Mouse (Mus musculus) MEL-GATA-1-ER (cell line): ENCODE data around the gene Snrpg.
"Not testable (repeated sequence)": the region's sequence is repeated elsewhere in the genome, so short reads cannot be mapped to it uniquely, and the experiment has no call there.

Source experiments
- DNase-seq: peaks from one replicate; pipeline ENCODE4 v3.0.0-alpha.2; 2012; ENCODE audit warnings: low read depth; ENCODE audit errors: extremely low read depth

Snrpg gene

DNA sequence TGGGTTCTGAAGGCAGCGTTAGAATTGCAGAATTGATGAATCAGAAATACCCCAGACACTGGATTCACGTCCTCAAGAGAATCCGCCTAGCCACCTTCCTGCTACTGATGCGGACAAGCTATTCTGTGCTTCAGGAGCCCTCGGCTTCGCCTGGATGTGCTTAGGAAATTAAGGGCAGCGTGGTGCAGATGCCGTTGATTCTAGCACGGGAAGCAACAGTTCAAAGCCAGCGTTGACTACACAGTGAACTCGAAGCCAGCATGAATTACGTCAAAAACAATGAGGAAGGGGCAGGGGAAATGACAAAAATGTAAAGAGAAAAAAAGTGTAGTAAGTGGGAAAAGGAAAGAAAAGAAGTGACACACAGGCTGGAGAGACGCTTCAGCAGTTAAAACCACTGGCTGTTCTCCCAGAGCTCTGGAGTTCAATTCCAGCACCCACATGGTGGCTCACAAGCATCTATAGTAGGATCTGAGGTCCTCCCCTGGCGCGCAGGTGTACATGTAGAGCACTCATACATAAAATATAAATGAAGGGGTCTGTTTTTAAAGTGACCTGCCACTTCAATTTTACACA is at the start of gene Snrpg:
Gene Snrpg (plus strand): TSS at position 541 of the 576 bp plus-strand sequence.
- DNase-seq, result no peak

DNA sequence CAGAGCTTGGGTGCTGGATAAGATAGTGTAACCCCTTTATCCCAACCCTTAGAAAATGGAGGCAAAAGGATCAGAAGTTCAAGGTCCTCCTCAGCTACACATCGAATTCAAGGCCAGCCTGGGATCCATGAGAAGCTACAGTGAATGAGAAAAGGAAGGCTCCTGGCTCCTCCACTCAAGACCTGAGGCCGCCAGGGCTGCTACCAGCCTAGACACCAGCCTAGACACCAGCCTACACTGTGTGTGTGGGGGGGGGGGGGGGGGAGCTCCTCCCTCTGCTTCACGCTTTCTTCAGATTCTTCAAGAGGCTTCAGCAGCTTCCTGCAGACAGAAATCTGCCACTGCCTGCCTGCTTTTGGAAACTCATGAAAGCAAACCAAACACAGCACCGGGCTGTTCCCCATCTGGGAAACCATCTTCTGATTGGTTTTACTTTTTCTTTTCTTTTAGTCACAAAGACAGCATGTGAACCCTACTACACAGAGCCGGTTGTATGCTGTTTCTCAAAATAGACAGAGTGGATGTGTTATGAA is 49.0 kb upstream of the Snrpg start:
- DNase-seq, result no peak

DNA sequence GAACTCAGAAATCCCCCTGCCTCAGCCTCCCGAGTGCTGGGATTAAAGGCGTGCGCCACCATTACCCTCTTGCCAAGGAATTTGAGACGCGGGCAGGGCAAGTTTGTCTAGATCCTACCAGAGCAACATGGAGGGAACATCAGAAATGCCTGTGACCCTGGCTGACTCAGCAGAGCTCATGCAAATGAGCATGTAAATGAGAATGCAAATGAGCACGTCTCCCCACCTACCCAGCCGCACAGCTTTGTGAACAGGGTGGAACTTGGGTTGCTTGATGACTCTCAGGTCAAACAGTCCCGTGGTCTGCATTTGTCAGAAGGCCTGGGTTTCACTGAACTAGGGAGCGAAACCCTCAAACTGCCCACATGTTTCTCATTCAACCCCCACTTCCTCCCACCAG is 48.1 kb upstream of the Snrpg start:
- DNase-seq, result no peak

DNA sequence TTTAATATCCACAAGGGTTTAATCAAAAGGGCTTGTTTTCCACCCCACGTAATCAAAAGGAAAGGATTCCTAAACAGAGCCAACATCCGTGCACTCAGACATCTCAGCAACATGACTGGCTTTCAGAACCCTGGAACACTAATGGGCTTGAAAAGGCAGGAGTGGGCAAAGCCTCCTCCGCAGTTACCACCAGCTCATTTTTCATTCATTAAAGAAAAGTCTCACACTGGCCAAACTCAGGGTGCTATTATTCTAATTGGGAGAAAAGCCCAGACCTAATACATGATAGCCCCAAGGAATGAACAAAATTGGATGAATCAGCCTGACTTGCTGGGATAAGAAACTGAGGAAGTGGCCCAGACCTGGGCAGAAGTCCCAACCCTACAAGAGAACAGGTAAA is 46.7 kb upstream of the Snrpg start:
- no peak for DNase-seq

DNA sequence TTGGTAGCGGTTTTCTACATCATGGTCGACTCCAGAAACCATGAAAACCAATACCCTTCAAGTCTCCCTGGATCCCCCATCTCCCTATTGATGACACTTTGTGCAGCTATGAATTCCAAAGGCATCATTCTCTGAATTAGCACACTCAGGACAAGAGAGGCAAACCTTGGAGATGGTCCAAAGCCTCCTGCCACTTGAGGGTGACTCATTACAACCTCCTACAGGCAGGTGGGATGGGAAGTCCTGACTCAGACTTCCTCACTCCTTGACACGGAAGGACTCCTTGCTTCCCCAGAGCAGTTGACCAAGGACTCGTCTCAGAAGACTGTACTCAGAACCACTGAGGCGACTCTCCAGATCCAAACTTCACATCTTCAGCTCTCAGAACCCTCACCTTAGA is 45.5 kb upstream of the Snrpg start:
- no peak for DNase-seq

DNA sequence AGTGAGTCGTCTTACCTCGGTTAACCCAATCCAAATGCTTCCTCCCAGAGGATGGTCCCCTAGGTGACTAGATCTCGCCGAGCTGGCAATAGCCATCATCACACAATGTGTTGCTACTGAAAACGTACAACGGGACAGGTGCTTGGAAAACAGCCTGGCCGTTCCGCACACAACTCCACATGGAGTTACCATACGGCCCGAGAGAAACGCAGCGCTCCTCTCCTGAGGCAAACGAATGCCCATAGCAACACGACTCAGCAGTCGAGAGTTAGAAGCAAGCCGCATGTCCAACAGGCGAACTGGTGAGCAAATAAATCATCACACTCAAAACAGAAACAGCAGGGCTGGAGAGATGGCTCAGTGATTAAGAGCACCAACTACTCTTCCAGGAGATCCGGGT is 44.2 kb upstream of the Snrpg start:
- no peak for DNase-seq

DNA sequence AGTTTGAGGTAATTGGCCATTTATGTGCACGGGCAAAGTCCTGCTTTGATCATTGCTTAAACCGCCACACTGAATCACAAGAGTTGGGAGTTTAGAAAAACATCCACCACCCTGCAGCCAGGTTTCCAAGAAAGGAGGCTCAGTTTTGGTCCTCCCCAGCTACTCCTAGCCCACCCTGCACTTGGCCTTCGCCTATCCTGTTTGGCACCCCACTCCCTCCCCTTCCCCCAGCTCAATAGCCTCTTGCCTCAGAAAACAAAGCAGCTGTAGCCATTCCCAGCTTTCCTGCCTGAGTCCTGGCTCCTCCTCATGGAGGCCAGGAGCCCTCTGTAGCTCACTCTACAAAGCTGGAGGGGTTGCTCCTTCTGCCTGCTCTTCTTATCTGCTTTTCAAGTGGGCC is 42.7 kb upstream of the Snrpg start:
- DNase-seq, result no peak

DNA sequence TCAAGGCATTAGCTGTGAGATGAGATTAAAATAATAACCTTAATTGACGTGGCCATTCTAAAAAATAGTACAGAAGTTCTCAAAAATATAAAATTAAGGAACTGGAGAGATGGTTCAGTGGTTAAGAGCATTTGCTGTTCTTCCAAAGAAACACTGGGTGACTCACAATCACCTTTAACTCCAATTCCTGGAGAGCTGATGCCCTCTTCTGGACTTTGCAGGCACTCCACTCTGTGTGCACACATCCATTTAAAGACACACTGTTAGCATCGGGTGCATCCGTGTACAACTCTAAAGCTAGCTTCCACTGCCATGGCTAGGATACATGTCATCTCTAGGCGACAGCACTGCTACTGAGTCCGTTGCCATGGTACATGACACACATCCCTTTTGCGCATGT is 41.2 kb upstream of the Snrpg start:
- peak; percentile 19 for DNase-seq

DNA sequence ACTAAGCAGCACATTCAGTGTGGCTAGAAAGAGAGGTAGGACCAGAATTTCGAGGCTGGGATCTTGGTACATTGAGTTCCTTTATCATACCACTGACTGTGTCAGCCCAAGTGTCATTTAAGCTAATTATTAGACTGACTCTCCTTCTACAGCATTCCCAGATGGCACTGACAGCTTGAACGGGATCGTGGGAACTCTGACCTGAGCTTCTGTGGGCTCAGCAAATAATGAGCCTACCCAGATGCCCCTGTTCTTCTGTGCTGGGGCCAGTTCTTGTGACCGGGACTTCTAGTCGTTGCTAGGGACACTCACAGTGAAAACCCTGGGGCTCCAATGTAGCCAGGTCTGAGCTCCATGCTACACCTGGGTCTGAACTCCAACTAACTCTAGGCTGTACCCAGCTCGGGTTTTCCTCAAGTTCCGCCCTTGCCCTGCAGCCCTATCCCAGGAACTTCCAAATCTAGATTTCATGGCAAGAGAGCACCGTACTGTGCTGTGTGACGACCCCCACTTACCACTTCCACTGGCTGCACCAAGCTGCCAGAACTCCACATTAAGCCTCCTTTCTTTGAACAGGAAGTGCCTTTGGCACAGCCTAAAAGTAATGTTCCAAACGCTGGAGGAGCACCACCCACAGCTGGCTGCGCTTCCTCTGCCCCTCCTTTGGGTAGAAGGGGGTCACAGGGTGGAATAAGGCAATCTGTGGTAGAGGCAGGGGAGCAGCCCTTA is 35.8 kb upstream of the Snrpg start:
- DNase-seq, result no peak

DNA sequence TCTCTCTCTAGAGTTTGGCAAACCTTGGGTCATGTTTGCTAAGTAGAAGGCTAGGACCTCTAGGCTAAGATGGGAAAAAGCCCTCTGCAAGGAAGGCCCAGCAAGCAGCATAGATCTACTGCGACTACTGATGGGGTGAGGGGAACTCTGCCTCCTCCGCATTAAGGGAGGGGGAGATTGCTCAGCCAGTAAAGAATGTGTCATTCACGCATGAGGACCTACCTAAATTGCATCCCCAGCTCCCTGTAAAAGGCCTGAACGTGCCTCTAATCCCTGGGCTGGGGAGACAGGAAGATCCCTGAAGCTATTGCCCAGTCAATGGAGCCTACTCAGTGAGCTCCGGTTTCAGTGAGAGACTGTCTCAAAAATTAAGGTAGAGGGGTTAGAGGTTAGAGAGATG is 35.2 kb upstream of the Snrpg start:
- DNase-seq, result no peak

DNA sequence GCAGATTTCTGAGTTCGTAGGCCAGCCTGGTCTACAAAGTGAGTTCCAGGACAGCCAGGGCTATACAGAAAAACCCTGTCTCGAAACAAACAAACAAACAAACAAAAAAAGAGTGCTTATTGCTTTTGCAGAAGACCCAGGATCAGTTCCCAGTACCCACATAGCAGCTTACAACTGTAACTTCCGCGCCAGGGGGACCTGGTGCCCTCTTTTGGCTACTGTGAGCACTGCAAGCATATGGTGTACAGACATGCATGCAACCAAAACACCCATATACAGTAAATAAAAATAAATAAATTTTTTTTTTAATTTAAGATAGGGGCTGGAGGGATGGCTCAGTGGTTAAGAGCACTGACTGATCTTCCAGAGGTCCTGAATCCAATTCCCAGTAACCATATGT is 34.8 kb upstream of the Snrpg start:
- DNase-seq, result not testable (repeated sequence)

DNA sequence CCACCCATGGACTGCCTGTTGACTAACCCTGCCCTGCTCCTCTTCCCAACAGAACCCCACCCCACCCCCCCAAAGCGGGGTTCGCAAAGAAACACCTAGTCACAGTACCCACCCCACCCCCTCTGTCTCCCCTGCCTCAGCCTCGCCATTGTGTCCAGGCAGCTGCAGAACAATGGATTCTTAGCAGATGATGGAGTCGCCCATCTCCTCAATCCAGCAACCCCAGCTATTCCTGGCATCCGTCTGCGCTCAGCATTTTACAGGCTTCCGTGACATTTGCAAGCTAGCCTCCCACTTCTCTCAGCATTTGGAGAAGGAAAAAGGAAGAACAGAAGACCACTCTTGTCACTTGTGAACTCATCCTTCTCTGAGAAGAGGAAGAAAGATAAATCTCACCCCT is 27.4 kb upstream of the Snrpg start:
- DNase-seq, result no peak

DNA sequence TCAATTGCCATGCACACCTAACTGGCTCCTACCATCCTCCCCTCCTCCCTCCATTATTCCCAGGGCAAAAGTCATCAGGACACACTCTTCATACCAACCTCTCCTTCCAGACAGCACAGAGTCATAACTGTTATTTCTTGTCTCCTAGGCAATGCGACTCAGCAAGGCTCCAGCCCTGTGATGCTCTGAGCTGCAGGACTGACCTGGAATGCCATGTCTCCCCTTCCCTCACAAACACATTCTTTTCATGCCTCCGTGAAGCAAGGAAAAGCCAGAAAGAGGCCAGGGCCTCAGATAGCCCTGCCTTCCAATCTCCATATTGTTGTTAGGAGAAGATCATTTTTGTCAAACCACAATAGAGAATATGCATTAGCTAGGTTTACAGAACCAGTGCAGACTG is 25.0 kb upstream of the Snrpg start:
- DNase-seq, result no peak

DNA sequence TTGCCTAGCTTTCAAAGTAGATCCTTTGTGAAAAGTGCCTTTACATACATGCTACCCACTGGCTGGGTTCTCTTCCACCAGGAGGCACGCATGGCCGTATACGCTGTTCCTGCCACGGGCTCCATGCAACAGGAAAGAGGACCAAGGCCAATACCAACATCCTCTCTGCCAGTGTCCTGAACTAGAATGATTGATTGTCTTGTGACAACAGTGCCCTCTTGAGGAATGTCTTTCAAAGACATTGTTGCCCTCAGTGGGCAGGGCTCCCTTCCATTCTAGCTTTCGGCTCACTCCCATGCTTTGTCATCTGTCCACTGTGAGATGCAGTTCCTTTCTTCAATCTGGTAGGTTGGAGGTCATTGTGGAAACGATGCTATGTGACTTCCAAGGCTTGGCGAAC is 21.8 kb upstream of the Snrpg start:
- no peak for DNase-seq

DNA sequence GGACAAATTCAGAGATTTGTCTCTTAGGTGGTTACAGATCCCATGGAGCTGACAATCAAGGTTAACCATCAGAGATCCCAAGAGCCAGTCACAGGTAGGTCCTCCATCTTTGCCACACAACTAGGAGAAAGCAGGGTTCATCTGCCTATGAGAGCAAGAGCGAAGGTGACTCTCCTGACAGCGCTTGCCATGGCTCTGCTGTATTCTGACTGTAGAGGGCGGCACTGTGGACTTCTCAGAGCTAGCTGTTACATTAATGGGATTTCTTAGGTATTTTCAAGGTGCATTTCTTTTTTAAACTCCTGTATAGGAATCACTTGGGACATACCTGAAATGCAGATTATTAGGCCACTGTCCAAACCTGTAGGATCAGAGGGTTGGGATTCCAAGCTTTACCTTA is 16.2 kb upstream of the Snrpg start:
- no peak for DNase-seq

DNA sequence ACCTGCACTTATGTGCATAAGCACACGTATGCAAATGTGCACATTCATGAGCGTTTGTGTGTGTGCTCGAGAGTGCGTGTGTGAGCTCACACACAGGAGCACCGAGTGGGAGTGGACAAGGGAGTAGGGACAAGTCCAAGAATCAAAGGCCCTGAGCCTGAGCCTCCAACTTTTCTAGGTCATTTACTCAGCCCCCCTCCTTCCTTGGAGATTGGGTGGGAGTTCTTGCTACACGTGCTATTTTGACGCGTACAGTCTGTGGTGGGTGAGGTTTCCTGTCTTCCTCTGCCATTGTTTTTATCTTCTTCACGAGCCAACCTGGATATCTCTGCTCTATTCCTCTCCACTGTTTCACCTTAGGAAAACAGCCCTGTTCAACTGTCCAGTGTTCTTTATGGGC is 14.1 kb upstream of the Snrpg start:
- DNase-seq, result no peak

DNA sequence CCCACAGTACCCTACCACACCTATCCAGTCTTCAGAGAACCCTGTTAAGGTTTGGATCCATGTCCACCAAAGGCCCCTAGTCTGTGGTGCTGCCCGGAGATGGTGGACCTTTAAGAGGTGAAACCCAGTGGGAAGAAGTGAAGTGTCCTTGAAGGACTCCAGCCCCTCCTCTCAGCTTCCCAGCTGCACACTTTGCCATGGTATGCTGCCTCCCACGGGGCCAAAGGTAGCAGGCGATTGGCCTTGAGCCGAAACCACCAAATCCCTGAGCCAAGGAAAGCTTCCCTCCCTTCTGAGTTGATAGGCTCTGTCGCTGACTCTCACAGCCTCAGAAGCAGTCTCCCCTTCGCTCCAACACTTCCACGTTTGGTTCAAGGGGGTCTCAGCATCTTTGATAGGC is 10.4 kb upstream of the Snrpg start:
- DNase-seq, result no peak

DNA sequence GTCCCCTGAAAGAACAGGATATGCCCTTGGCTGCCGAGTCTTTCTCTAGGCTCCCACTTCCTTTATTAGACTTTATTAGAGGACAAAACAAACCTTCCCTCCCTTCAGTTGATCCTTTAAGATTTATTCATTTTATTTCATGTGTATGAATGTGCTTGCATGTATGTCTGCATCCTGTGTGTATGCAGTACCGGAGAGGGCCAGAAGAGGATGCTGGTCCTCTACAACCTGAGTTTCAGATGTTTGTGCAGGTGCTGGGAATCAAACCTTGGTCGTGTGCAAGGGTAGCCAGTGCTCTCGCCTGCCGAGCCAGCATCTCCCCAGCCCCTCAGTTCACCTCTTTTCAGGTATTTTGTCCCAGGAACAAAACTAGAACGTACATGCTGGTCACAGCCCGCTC is 9.7 kb upstream of the Snrpg start:
- no peak for DNase-seq

DNA sequence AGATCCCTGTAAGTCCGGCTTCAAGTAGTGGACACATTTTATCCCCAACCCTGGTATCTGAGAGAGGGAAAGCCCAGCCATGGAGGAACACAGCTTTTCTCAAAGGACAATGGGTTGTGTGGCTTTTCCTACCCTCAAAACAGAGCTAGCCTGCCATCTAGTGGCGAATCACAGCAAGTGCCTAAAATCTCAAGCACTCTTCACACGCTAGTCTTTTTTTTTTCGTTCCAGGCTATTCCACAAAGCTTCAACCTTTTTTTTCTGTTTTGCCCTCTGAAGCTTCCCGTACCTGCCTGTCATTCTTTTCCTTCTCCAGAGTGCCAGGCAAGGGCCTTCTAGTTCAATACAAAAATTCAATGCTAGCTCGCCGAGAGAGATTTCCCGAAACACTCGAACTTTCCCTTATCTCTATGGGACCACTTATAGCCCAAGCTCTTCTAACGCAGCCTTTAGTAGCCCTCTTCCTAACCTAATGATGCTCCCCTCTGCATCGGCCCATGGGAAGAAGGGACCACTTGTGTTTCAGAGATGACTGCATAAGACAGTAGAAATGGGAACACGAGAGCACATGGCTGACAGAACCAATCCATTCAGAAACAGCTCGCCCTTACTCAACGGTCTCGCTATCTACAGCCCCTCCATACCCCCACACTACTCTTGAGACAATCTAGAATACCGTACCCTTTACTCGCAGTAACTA is 6.5 kb upstream of the Snrpg start:
- DNase-seq, result peak; percentile 69

DNA sequence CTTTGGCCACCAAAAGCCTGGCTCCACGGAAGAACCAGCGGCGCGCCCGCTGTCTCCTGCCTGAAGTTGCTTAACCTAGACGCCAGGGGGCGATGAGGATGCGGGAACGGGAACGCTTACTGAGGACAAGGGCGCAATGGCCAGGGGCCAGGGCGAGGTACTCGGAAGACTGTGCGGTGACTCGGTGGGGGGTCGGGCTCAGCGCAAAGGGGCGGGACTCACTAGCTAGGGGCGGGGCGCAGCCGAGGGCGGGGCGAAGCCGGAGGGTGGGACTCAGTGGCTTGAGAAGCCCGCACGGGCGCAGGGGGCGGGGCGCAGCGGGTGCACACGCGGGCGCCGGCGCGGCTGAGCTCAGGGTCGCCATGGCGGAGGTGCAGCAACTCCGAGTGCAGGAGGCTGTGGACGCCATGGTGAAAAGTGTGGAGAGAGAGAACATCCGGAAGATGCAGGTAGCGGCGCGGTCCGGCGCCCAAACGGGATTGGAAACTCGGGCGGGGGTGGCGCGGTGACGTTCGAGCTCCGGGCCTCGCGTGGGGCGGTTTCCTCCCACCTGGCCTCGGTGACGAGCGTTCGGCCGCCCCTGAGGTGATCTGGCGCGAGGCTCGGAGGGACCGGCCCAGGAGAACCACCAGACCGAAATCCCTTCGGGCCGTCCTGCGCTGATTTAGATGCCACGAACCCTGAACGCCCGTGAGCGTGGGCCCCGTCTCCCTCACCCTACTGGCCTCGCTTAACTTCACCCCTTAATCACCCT is 5.6 kb upstream of the Snrpg start, which contains the start of gene Fam136a:
Gene Fam136a (plus strand): TSS at position 276 of the 754 bp plus-strand sequence.
- DNase-seq, result peak; percentile 90

DNA sequence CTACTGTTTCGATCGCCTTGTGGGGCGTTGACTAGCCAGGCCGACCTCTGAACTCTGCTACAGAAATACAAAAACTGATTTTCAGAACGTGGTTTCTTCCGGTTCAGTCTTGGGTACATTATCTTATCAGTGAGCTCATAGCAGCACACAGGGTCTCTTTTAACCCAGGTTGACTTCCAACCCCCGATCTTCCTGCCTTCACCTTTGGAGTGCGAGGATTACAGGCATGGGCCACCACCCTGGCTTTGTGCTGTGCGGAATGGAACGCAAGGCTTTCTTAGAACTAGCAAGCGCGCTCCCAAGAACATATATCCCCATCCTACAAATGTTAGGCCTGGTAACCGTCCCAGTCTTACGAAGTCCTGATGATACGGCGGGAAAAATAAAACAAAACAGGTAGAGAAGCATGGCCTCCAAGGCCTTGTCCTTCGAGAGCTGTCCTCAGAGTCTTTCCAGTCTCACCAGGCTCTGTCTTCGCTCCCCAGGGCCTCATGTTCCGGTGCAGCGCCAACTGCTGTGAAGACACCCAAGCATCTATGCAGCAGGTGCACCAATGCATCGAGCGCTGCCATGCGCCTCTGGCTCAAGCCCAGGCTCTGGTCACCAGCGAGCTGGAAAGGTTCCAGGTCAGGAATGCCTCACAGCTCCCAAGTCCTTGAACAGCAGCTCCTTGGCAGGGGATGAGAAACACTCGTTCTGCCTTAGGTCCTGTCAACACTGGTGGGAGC is 4.8 kb upstream of the Snrpg start:
- DNase-seq, result no peak
